Mouse (Mus musculus): ENCODE data around the gene Casq1. TPM values are rescaled to one million over a fixed set of nuclear protein-coding genes. Genes with fewer than 3 reads are reported as not detected.

Casq1 gene
- polyA plus RNA-seq, 1 experiment from 2014 or later: 10.0 TPM

DNA sequence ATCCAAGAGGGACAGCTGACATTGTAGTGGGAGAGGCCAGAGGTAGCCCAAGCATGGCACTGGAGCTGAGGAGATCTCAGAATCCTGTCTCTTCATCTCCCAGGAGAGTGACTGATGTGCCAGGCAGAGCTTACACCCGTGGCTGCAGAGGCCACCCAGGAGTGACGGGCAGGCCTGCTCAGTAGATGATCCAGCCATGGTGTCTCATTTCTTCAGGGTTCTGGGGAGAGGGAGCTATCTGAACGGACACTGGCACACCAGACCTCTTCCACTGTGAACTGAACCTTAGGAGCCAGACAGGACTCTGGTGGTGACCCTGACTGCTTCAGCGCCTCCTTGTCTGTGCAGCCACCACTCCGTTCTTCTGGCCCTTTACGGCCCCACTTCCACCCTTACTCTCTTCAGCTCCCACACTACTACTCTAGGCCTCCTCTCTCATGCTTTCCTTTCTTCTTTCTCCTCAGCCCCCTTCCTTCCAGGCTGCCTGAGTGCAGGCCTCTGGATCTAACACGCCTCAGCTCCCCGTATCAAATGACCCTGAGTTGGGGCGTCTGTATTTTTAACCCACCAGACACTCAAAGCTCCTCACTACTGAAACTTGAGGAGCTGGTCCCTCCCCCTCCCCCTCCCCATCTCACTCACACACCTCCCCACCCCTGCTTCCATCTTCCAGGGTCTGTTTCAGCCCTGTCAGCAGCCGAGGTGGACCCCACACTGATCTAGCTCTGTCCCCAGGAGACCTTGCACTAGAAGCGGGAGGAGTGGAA is 1.8 kb upstream of the Casq1 start:
- WGBS: 44% methylated on average over 11 of the region's 11 CpGs
- H3K9ac ChIP-seq: no peak overlapping the region
- H3K36me3 ChIP-seq: no peaks in the 10 kb centered on the region
- H3K9me3 ChIP-seq: no peaks in the 10 kb centered on the region
- no peak for ATAC-seq (ENCODE audit: borderline replicate concordance, extremely low read depth, low FRiP score, low TSS enrichment)
- H3K4me2 ChIP-seq: no peak overlapping the region
- H3K27me3 ChIP-seq: no peaks in the 10 kb centered on the region
- no peak overlapping the region for H3K4me3 ChIP-seq
- peaks cover 46% of the 10 kb centered on the region for H3K4me1 ChIP-seq
- H3K27ac ChIP-seq: peak overlapping the region; percentile 61; the same call in 1 of the 2 replicates

GRCm38 (mm10) chr1:172220414-172220813 is 746 bp upstream of the Casq1 start:
- 27% methylated on average over 10 of the region's 10 CpGs for WGBS
- Histone ChIP-seq H3K4me1 (peaks cover 46% of the 10 kb centered on the region), H3K27ac (peak overlapping the region; percentile 61), H3K36me3 (no peaks in the 10 kb centered on the region), H3K4me2 (no peak overlapping the region; the same call in 1 of the 2 replicates), H3K4me3 (no peak overlapping the region), H3K9me3 (no peaks in the 10 kb centered on the region), H3K27me3 (no peaks in the 10 kb centered on the region), H3K9ac (no peak overlapping the region)
- ATAC-seq (ENCODE audit: borderline replicate concordance, extremely low read depth, low FRiP score, low TSS enrichment): peak; percentile 66

GRCm38 (mm10) chr1:172218164-172218910 is 1.3 kb downstream of the Casq1 start:
- no peaks in the 10 kb centered on the region for H3K36me3 ChIP-seq
- no peaks in the 10 kb centered on the region for H3K9me3 ChIP-seq
- 56% methylated on average over 15 of the region's 15 CpGs for WGBS
- no peak overlapping the region for H3K27ac ChIP-seq
- H3K9ac ChIP-seq: no peak overlapping the region
- H3K4me2 ChIP-seq: no peak overlapping the region
- no peaks in the 10 kb centered on the region for H3K27me3 ChIP-seq
- H3K4me3 ChIP-seq: no peak overlapping the region
- ATAC-seq (ENCODE audit: borderline replicate concordance, extremely low read depth, low FRiP score, low TSS enrichment): no peak
- peaks cover 62% of the 10 kb centered on the region for H3K4me1 ChIP-seq

DNA sequence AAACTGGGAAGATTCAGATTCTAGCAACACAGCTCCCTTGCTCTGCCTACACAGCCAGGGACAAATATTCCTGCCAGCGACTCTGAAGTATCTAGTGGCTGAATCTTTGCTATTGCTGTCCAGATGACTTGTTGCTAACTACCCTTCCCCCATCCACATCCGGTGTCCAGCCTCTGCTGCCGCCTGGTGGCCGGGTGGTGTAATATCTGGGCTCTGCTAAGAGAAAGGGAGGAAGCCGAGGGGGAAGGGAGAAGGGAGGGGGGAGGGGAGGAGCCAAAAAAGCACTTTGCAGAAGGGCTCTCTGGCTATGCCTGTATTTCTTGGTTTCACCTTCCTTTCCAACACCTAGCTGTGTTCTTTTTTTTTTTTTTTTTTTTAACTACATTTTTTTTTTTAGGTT is 2.5 kb downstream of the Casq1 start:
- Histone ChIP-seq H3K4me3 (peak overlapping the region; percentile 2; the same call in 1 of the 2 replicates), H3K4me1 (peaks cover 72% of the 10 kb centered on the region), H3K36me3 (no peaks in the 10 kb centered on the region), H3K9me3 (no peaks in the 10 kb centered on the region), H3K9ac (peak overlapping the region; percentile 31), H3K27ac (peak overlapping the region; percentile 72), H3K4me2 (peak overlapping the region; percentile 47), H3K27me3 (no peaks in the 10 kb centered on the region)
- 2% methylated on average over 5 of the region's 5 CpGs for WGBS
- ATAC-seq (ENCODE audit: borderline replicate concordance, extremely low read depth, low FRiP score, low TSS enrichment): peak; percentile 59; the same call in 1 of the 2 replicates

DNA sequence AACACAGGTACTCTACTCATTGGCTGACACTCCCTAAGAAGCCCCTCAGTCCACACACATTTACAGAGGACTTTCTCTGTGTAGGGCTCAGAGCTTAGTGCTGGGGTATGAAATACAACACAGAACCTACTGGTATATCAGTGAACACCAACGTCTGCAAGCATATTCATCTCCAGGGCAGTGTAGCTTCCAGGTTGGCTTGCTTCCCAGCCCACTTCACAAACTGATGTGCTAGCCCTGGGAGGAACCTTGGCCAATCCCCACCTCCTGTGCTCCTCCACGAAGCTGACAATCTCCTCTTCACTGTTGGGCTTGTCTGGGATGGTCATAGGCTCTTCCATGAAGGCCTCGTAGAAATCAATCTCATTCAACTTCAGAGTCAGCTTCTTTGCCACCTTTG is 4.9 kb downstream of the Casq1 start:
- Histone ChIP-seq H3K27ac (no peak overlapping the region), H3K4me2 (no peak overlapping the region), H3K9ac (no peak overlapping the region), H3K4me1 (peaks cover 54% of the 10 kb centered on the region), H3K36me3 (no peaks in the 10 kb centered on the region), H3K27me3 (no peaks in the 10 kb centered on the region), H3K9me3 (no peaks in the 10 kb centered on the region), H3K4me3 (no peak overlapping the region)
- 25% methylated on average over 3 of the region's 3 CpGs for WGBS
- no peak for ATAC-seq (ENCODE audit: borderline replicate concordance, extremely low read depth, low FRiP score, low TSS enrichment)

DNA sequence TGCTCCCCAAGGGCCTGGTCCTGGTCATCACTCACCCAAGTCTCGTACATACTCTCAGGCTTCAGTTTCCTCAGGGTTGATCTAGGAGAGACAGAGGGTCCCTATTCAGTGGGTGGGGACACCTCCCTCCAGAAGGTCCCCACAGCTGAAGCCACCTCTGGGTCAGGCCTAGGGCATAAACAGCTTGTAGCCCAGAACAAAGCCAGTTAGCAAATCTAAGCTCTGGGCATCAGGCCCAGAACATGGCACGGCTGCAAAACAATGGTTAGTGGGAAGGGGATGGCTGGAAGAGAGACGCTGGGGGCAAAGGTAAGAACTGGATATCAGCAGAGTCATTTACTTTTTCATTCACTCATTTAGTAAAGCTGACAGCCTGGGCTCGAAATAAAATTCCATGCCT is 5.9 kb downstream of the Casq1 start:
- Histone ChIP-seq H3K9ac (no peak overlapping the region), H3K9me3 (no peaks in the 10 kb centered on the region), H3K4me2 (no peak overlapping the region), H3K27ac (no peak overlapping the region), H3K36me3 (no peaks in the 10 kb centered on the region), H3K27me3 (no peaks in the 10 kb centered on the region), H3K4me1 (peaks cover 45% of the 10 kb centered on the region), H3K4me3 (no peak overlapping the region)
- WGBS: 63% methylated on average over 4 of the region's 4 CpGs
- ATAC-seq (ENCODE audit: borderline replicate concordance, extremely low read depth, low FRiP score, low TSS enrichment): no peak

DNA sequence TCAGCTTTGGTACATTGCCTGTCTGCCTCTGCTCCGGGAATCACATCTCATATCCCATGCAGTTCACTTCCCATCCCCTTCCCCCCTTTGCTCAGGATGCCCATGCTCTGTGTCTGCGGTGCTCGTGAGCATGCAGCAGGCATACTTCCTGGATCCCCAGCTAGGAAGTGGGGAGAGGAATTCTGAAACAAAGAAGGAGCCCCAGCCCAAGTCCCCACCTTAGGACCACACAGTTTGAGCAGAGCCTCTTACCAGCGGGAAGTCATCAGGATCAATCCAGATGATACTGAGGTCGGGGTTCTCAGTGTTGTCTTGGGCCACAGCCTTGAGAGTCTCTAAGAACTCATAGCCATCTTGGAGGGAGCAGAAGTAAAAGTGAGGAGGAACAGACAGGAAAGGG is 6.9 kb downstream of the Casq1 start:
- Histone ChIP-seq H3K27me3 (no peaks in the 10 kb centered on the region), H3K9ac (no peak overlapping the region), H3K36me3 (no peaks in the 10 kb centered on the region), H3K27ac (no peak overlapping the region), H3K4me1 (peaks cover 42% of the 10 kb centered on the region), H3K4me2 (no peak overlapping the region), H3K9me3 (no peaks in the 10 kb centered on the region), H3K4me3 (no peak overlapping the region)
- 34% methylated on average over 5 of the region's 5 CpGs for WGBS
- no peak for ATAC-seq (ENCODE audit: borderline replicate concordance, extremely low read depth, low FRiP score, low TSS enrichment)

- no peak overlapping the region for H3K9ac ChIP-seq
- peak overlapping the region; percentile 70 for H3K4me2 ChIP-seq
- peaks cover 54% of the 10 kb centered on the region for H3K4me1 ChIP-seq
- ATAC-seq (ENCODE audit: borderline replicate concordance, extremely low read depth, low FRiP score, low TSS enrichment): peak; percentile 2; the same call in 1 of the 2 replicates
- no peaks in the 10 kb centered on the region for H3K36me3 ChIP-seq
- H3K4me3 ChIP-seq: peak overlapping the region; percentile 59
- H3K27me3 ChIP-seq: no peaks in the 10 kb centered on the region
- no peaks in the 10 kb centered on the region for H3K9me3 ChIP-seq
- H3K27ac ChIP-seq: peak overlapping the region; percentile 90
- 7% methylated on average over 7 of the region's 7 CpGs for WGBS
These were observed 12.5 kb downstream of the Casq1 start for GRCm38 (mm10) chr1:172207111-172207584.

DNA sequence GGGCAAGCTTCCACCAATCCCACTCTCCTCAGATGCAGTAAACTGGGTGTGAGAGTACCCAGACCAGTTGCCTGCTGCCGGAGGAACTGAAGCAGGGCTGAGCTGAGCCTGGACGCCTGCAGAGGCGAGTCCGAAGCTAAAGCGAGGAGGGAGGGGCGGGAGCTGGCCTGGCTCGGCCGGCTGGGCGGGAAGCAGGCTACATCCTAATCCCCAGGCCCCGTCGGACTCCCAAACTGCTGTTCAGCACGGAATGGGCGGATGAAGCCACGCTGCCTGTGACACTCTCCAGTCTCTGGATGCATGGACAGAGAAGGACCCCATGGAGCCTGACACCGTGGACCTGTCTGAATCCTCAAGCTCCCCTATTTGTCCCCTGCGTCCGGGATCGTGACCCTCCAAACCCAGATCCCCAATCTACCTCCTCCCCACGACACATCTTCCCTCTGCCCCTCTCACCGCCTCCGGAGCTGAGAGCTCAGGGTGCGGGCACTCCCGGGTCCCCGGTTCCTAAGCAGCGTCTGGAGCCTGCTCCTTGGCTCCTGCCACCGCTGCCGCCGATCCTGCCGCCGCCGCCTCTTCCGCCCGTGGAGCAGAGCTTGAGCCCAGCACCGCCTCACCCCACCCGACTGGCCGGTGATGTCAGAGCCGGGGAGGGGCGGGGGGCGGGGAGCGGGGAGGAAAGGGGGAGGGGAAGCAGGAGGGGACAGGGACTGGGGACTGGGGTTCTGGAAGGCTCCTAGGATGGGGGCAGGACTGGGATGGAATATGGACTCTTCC is 13.3 kb downstream of the Casq1 start, which contains the start of gene Pea15a:
Gene Pea15a, minus strand, starts transcription at position 664 of the 777 bp plus-strand sequence.
- H3K9me3 ChIP-seq: no peaks in the 10 kb centered on the region
- H3K4me3 ChIP-seq: peak within 1 kb of the TSS; percentile 59
- H3K9ac ChIP-seq: peak within 1 kb of the TSS; percentile 60
- WGBS: under 1% methylated on average over 40 of the region's 40 CpGs
- peak within 1 kb of the TSS; percentile 70 for H3K4me2 ChIP-seq
- peak; percentile 83 for ATAC-seq (ENCODE audit: borderline replicate concordance, extremely low read depth, low FRiP score, low TSS enrichment)
- no peaks in the 10 kb centered on the region for H3K36me3 ChIP-seq
- peak within 1 kb of the TSS; percentile 90 for H3K27ac ChIP-seq
- H3K27me3 ChIP-seq: no peaks in the 10 kb centered on the region
- peaks cover 56% of the 10 kb centered on the region for H3K4me1 ChIP-seq

DNA sequence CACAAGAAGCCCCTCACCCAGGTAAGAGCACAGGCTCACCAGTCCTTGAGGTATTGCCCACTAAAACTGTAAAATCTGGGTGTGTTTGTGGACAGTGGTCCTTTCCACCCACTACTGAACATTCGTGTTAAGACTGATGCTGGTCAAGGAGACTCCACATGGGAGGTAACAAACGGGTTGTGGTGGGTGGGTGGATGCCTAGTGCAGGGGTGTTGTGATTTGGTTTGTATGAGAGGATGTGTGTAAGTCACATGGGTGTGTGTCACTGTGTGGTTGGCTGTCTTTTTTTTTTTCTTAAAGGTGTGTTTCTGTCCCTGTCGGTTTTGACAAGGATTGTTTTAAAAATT is 14.0 kb downstream of the Casq1 start:
- 11% methylated on average over 3 of the region's 3 CpGs for WGBS
- peaks cover 62% of the 10 kb centered on the region for H3K4me1 ChIP-seq
- H3K27ac ChIP-seq: peak overlapping the region; percentile 90
- no peaks in the 10 kb centered on the region for H3K27me3 ChIP-seq
- no peak for ATAC-seq (ENCODE audit: borderline replicate concordance, extremely low read depth, low FRiP score, low TSS enrichment)
- H3K36me3 ChIP-seq: no peaks in the 10 kb centered on the region
- H3K9ac ChIP-seq: peak overlapping the region; percentile 60
- H3K4me3 ChIP-seq: peak overlapping the region; percentile 59
- H3K4me2 ChIP-seq: peak overlapping the region; percentile 70
- no peaks in the 10 kb centered on the region for H3K9me3 ChIP-seq

- 44% methylated on average over 15 of the region's 15 CpGs for WGBS
- Histone ChIP-seq H3K9me3 (no peaks in the 10 kb centered on the region), H3K27me3 (no peaks in the 10 kb centered on the region), H3K4me1 (peaks cover 66% of the 10 kb centered on the region), H3K27ac (peak overlapping the region; percentile 90), H3K4me2 (peak overlapping the region; percentile 70), H3K9ac (peak overlapping the region; percentile 60), H3K36me3 (peaks cover 4% of the 10 kb centered on the region; the same call in 1 of the 2 replicates), H3K4me3 (peak overlapping the region; percentile 59)
- no peak for ATAC-seq (ENCODE audit: borderline replicate concordance, extremely low read depth, low FRiP score, low TSS enrichment)
These were observed 14.6 kb downstream of the Casq1 start for GRCm38 (mm10) chr1:172204814-172205740.
